Mouse (Mus musculus): ENCODE measurements around the gene Plekhb2. TPM values are rescaled to one million over a fixed set of nuclear protein-coding genes. Genes with fewer than 3 reads are reported as not detected.

The Plekhb2 gene
- polyA plus RNA-seq, 1 experiment from 2014 or later, result 57.3 TPM

GRCm38 (mm10) chr1:34811581-34811980 is 38.2 kb upstream of the Plekhb2 start:
- Histone ChIP-seq H3K27ac (ENCODE audit: low read depth, low read length) (no peak overlapping the region), H3K4me2 (ENCODE audit: low read depth) (no peak overlapping the region), H3K9ac (ENCODE audit: low read length) (no peak overlapping the region), H3K36me3 (ENCODE audit: control insufficient read depth, insufficient read depth, low read length) (peaks cover 2% of the 10 kb centered on the region), H3K4me3 (ENCODE audit: low read depth, low read length) (no peak overlapping the region), H3K27me3 (ENCODE audit: control insufficient read depth, insufficient read depth, low read length) (no peaks in the 10 kb centered on the region), H3K9me3 (ENCODE audit: control insufficient read depth, low read length) (no peaks in the 10 kb centered on the region), H3K4me1 (ENCODE audit: control insufficient read depth, insufficient read depth, low read length) (peaks cover 4% of the 10 kb centered on the region; the same call in 1 of the 2 replicates)
- WGBS, result 71% methylated on average over 6 of the region's 6 CpGs
- DNase-seq (ENCODE audit: low spot score) (no peak), ATAC-seq (ENCODE audit: insufficient read depth, low FRiP score, low TSS enrichment) (no peak)

- no peaks in the 10 kb centered on the region for H3K4me1 ChIP-seq (ENCODE audit: control insufficient read depth, insufficient read depth, low read length)
- H3K27ac ChIP-seq (ENCODE audit: low read depth, low read length), result no peak overlapping the region
- 94% methylated on average over 13 of the region's 13 CpGs for WGBS
- no peak for DNase-seq (ENCODE audit: low spot score)
- H3K36me3 ChIP-seq (ENCODE audit: control insufficient read depth, insufficient read depth, low read length), result peaks cover 7% of the 10 kb centered on the region
- H3K9me3 ChIP-seq (ENCODE audit: control insufficient read depth, low read length), result no peaks in the 10 kb centered on the region
- no peak overlapping the region for H3K4me2 ChIP-seq (ENCODE audit: low read depth)
- no peak overlapping the region for H3K9ac ChIP-seq (ENCODE audit: low read length)
- no peak for ATAC-seq (ENCODE audit: insufficient read depth, low FRiP score, low TSS enrichment)
- no peaks in the 10 kb centered on the region for H3K27me3 ChIP-seq (ENCODE audit: control insufficient read depth, insufficient read depth, low read length)
- H3K4me3 ChIP-seq (ENCODE audit: low read depth, low read length), result no peak overlapping the region
Measured at GRCm38 (mm10) chr1:34812407-34813247, 37.1 kb upstream of the Plekhb2 start.

GRCm38 (mm10) chr1:34815843-34816242 is 33.9 kb upstream of the Plekhb2 start:
- no peaks in the 10 kb centered on the region for H3K9me3 ChIP-seq (ENCODE audit: control insufficient read depth, low read length)
- no peak overlapping the region for H3K4me3 ChIP-seq (ENCODE audit: low read depth, low read length)
- H3K27me3 ChIP-seq (ENCODE audit: control insufficient read depth, insufficient read depth, low read length), result no peaks in the 10 kb centered on the region
- H3K36me3 ChIP-seq (ENCODE audit: control insufficient read depth, insufficient read depth, low read length), result peaks cover 14% of the 10 kb centered on the region
- DNase-seq (ENCODE audit: low spot score), result no peak
- no peak overlapping the region for H3K9ac ChIP-seq (ENCODE audit: low read length)
- ATAC-seq (ENCODE audit: insufficient read depth, low FRiP score, low TSS enrichment), result no peak
- H3K4me2 ChIP-seq (ENCODE audit: low read depth), result no peak overlapping the region
- no peaks in the 10 kb centered on the region for H3K4me1 ChIP-seq (ENCODE audit: control insufficient read depth, insufficient read depth, low read length)
- H3K27ac ChIP-seq (ENCODE audit: low read depth, low read length), result no peak overlapping the region
- 81% methylated on average over 6 of the region's 6 CpGs for WGBS

- peaks cover 14% of the 10 kb centered on the region for H3K36me3 ChIP-seq (ENCODE audit: control insufficient read depth, insufficient read depth, low read length)
- H3K4me1 ChIP-seq (ENCODE audit: control insufficient read depth, insufficient read depth, low read length), result no peaks in the 10 kb centered on the region
- no peak overlapping the region for H3K9ac ChIP-seq (ENCODE audit: low read length)
- DNase-seq (ENCODE audit: low spot score), result no peak
- no peak overlapping the region for H3K4me3 ChIP-seq (ENCODE audit: low read depth, low read length)
- H3K27me3 ChIP-seq (ENCODE audit: control insufficient read depth, insufficient read depth, low read length), result no peaks in the 10 kb centered on the region
- ATAC-seq (ENCODE audit: insufficient read depth, low FRiP score, low TSS enrichment), result no peak
- H3K4me2 ChIP-seq (ENCODE audit: low read depth), result no peak overlapping the region
- 95% methylated on average over 6 of the region's 6 CpGs for WGBS
- H3K27ac ChIP-seq (ENCODE audit: low read depth, low read length), result no peak overlapping the region
- no peaks in the 10 kb centered on the region for H3K9me3 ChIP-seq (ENCODE audit: control insufficient read depth, low read length)
Measured at GRCm38 (mm10) chr1:34819225-34819910, 30.4 kb upstream of the Plekhb2 start.

- Histone ChIP-seq H3K27ac (ENCODE audit: low read depth, low read length) (no peak overlapping the region), H3K4me1 (ENCODE audit: control insufficient read depth, insufficient read depth, low read length) (no peaks in the 10 kb centered on the region), H3K9ac (ENCODE audit: low read length) (no peak overlapping the region), H3K4me2 (ENCODE audit: low read depth) (no peak overlapping the region), H3K4me3 (ENCODE audit: low read depth, low read length) (no peak overlapping the region), H3K36me3 (ENCODE audit: control insufficient read depth, insufficient read depth, low read length) (peaks cover 18% of the 10 kb centered on the region), H3K27me3 (ENCODE audit: control insufficient read depth, insufficient read depth, low read length) (no peaks in the 10 kb centered on the region), H3K9me3 (ENCODE audit: control insufficient read depth, low read length) (no peaks in the 10 kb centered on the region)
- 95% methylated on average over 2 of the region's 2 CpGs for WGBS
- ATAC-seq (ENCODE audit: insufficient read depth, low FRiP score, low TSS enrichment), result no peak
- DNase-seq (ENCODE audit: low spot score), result no peak
Measured at GRCm38 (mm10) chr1:34821411-34821810, 28.4 kb upstream of the Plekhb2 start.

- Histone ChIP-seq H3K36me3 (ENCODE audit: control insufficient read depth, insufficient read depth, low read length) (peaks cover 13% of the 10 kb centered on the region), H3K27ac (ENCODE audit: low read depth, low read length) (no peak overlapping the region), H3K4me3 (ENCODE audit: low read depth, low read length) (no peak overlapping the region), H3K27me3 (ENCODE audit: control insufficient read depth, insufficient read depth, low read length) (no peaks in the 10 kb centered on the region), H3K9me3 (ENCODE audit: control insufficient read depth, low read length) (no peaks in the 10 kb centered on the region), H3K4me1 (ENCODE audit: control insufficient read depth, insufficient read depth, low read length) (no peaks in the 10 kb centered on the region), H3K9ac (ENCODE audit: low read length) (no peak overlapping the region), H3K4me2 (ENCODE audit: low read depth) (no peak overlapping the region)
- WGBS, result 91% methylated on average over 7 of the region's 7 CpGs
- no peak for DNase-seq (ENCODE audit: low spot score)
- ATAC-seq (ENCODE audit: insufficient read depth, low FRiP score, low TSS enrichment), result no peak
Measured at GRCm38 (mm10) chr1:34822003-34822402, 27.8 kb upstream of the Plekhb2 start.

GRCm38 (mm10) chr1:34822746-34823145 is 27.0 kb upstream of the Plekhb2 start:
- ATAC-seq (ENCODE audit: insufficient read depth, low FRiP score, low TSS enrichment) (no peak), DNase-seq (ENCODE audit: low spot score) (no peak)
- Histone ChIP-seq H3K4me3 (ENCODE audit: low read depth, low read length) (no peak overlapping the region), H3K4me1 (ENCODE audit: control insufficient read depth, insufficient read depth, low read length) (no peaks in the 10 kb centered on the region), H3K9me3 (ENCODE audit: control insufficient read depth, low read length) (no peaks in the 10 kb centered on the region), H3K4me2 (ENCODE audit: low read depth) (no peak overlapping the region), H3K27ac (ENCODE audit: low read depth, low read length) (no peak overlapping the region), H3K36me3 (ENCODE audit: control insufficient read depth, insufficient read depth, low read length) (peaks cover 13% of the 10 kb centered on the region), H3K27me3 (ENCODE audit: control insufficient read depth, insufficient read depth, low read length) (no peaks in the 10 kb centered on the region), H3K9ac (ENCODE audit: low read length) (no peak overlapping the region)
- WGBS, result 94% methylated on average over 7 of the region's 7 CpGs

- ATAC-seq (ENCODE audit: insufficient read depth, low FRiP score, low TSS enrichment) (no peak), DNase-seq (ENCODE audit: low spot score) (no peak)
- Histone ChIP-seq H3K4me1 (ENCODE audit: control insufficient read depth, insufficient read depth, low read length) (no peaks in the 10 kb centered on the region), H3K27me3 (ENCODE audit: control insufficient read depth, insufficient read depth, low read length) (no peaks in the 10 kb centered on the region), H3K36me3 (ENCODE audit: control insufficient read depth, insufficient read depth, low read length) (peaks cover 10% of the 10 kb centered on the region), H3K4me2 (ENCODE audit: low read depth) (no peak overlapping the region), H3K9ac (ENCODE audit: low read length) (no peak overlapping the region), H3K9me3 (ENCODE audit: control insufficient read depth, low read length) (no peaks in the 10 kb centered on the region), H3K4me3 (ENCODE audit: low read depth, low read length) (no peak overlapping the region), H3K27ac (ENCODE audit: low read depth, low read length) (no peak overlapping the region)
- WGBS, result 95% methylated on average over 6 of the region's 6 CpGs
Measured at GRCm38 (mm10) chr1:34823353-34823752, 26.4 kb upstream of the Plekhb2 start.

- no peak overlapping the region for H3K4me2 ChIP-seq (ENCODE audit: low read depth)
- no peaks in the 10 kb centered on the region for H3K4me1 ChIP-seq (ENCODE audit: control insufficient read depth, insufficient read depth, low read length)
- H3K27ac ChIP-seq (ENCODE audit: low read depth, low read length), result no peak overlapping the region
- 90% methylated on average over 8 of the region's 8 CpGs for WGBS
- peaks cover 8% of the 10 kb centered on the region for H3K36me3 ChIP-seq (ENCODE audit: control insufficient read depth, insufficient read depth, low read length)
- no peaks in the 10 kb centered on the region for H3K27me3 ChIP-seq (ENCODE audit: control insufficient read depth, insufficient read depth, low read length)
- ATAC-seq (ENCODE audit: insufficient read depth, low FRiP score, low TSS enrichment) (no peak), DNase-seq (ENCODE audit: low spot score) (no peak)
- H3K9me3 ChIP-seq (ENCODE audit: control insufficient read depth, low read length), result no peaks in the 10 kb centered on the region
- no peak overlapping the region for H3K4me3 ChIP-seq (ENCODE audit: low read depth, low read length)
- H3K9ac ChIP-seq (ENCODE audit: low read length), result no peak overlapping the region
Measured at GRCm38 (mm10) chr1:34824208-34824607, 25.6 kb upstream of the Plekhb2 start.
